Mouse (Mus musculus): ENCODE data around the gene Itpr2.

GRCm38 (mm10) chr6:146551326-146551725 lies 49.3 kb upstream of the Itpr2 start:
- TF ChIP-seq CTCF (IDR thresholded peaks at IDR 0.05; ENCODE audit: extremely low read depth, insufficient read depth, insufficient read length, insufficient replicate concordance) (no peak), POLR2A (IDR thresholded peaks at IDR 0.05; ENCODE audit: low read depth, low read length) (no peak)
